Mouse (Mus musculus) adipocyte (in vitro differentiated cells): ENCODE measurements at regions not wholly inside any gene's neighbourhood (a gene's known extent, or its start where the extent isn't known, plus 50 kb on each side); places are given as distances from the start of the nearest gene placed in this dataset.

Source experiments
- DNase-seq: peaks from one replicate; pipeline ENCODE4 v3.0.0-alpha.2; 2016; ENCODE audit warnings: low spot score

DNA sequence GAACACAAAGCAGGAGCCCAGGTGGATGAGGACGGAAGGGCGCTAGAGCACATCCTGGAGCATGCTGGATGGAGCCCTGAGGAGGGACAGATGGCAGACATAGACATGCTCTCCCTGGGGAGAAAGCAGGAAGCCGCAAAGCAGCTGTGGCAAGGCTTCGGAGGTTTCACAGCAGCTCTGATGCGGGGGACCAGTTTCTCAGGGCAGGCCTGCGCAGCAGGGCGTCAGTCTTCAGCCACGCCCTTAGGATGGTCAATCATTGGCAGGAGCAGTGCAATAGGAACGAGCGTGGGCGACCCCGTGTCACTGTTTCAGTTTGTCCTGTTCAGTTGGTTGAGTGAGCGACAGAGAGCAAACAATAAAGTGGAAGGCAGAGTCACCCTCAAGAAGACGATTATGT, 343.8 kb upstream of the Gm10131 start:
- DNase-seq, result no peak

DNA sequence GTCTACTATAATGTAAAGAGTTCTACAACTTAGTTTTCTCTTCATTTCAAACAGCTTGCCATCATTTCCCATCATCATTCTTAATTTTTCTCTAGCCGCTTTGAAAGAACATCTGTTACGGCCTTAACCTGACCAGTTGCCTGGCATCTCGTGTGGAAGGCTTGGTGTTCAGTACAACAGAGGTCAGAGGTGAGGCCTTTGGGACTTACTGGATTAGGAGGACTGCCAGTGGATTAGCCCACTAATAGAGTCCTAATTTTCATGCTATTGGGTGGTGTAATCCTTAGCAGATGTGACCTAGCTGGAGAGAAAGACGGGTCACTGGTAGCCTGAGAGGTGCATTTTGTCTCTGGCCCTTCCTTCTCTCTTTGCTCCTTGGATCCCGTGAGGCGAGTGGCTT, 341.3 kb upstream of the Gm10131 start:
- no peak for DNase-seq

DNA sequence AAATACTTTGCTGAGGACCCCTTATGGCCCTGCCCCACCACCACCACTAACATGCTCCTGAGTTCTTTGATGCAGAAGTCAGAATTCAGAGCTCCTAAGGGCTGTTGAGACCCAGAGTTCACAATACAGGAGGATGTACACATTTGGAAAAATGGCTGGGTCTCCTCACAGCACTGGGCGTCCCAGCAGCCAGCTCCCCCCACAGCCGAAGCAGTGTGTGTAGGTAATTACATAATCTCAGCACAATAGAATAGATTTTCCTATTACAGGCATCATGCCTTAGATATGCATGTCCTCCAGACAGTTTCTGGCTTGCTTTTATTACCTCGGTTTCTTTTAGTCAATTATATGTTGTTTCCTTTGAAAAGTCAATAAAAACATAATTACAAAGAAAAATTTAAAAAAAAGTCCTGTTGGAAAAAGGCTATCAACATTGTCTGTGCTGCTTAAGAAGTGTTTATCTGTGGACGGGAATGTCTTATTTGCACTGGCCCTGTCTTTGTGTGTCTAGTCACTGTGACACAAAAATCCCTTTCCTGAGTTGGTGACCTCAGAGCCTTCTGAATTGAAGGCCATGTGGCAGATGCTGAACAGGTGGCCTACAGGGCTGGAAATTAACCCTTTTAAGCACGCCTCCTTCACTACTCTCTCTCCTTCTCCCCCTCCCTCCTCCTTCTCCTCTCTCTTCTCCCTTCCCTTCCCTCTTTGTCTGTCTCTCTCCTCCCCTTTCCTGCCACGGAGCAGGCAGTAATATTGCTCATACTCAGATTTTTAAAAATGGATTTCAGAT, 339.9 kb upstream of the Gm10131 start:
- DNase-seq, result no peak

DNA sequence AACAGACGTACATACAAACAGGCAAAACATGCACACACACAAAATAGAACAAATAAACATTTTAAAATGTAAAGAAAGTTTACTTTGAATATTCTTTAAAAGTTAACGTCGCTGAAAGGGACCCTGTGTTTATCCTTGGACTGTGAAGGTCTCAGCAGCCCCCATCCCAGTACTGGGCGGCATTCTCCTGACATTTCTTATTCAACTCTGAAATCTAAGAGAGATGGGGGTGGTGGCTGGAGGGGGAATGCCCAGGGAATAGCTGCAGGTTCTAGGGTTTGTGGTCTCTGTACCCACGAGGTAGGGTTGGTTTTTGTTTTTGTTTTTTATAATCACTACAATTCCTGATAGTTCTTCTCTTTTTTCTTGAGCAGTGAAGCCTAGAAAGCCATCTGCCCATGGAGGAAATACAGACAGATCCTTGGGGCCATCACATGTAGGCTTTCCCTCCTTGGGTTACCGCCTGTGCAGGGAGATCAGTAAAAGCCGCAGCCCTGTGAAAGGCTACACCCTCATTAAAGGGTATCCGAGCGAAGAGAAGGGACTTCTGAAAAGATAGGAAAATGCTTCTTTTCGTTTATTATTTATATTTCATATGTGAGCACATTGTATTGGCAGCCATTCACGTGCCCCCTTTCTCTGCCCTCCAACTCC, 338.0 kb upstream of the Gm10131 start:
- no peak for DNase-seq

DNA sequence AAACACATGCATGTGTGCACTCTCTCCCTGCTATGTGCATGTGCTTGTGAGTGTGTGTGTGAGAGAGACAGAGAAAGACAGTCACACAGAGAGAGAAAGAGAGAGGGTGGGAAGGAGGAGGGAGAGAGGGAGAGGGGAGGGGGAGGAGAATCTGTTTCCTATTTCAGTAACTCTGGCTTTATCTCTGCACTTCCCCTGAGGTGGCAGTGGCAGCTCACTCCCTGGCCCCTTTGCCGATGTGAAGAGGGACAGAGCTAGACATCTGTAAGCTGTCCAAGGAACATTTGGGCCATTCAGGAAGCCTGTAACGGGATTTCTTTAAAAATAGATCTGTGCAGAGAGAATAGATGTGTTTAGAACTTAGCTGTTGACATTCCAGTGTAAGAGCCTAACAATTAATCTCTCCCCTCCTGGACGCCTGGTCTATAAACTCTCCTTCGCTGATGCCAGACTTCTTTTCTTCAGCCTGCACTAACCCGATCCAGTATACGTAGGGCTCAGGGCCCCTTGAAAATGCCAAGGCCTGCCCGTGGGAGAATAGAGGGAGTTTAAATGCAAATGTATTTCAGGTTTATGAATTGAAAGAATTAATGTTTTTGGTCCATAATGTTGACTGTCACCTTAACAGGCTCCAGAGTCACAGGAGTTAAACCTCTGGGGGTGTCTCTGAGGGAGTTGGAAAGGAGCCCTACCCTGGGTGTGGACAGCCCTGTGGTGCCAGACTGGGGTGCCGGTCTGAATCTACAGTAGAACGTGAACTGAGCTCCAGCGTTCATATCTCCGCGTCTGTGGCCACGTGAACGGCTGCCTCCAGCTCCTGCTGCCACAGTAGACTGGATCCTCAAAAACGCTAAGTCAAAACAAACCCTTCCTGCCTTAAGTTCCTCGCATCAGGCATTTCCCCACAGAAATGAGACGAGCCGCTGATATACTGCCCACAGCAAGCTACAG, 336.6 kb upstream of the Gm10131 start:
- DNase-seq, result no peak

DNA sequence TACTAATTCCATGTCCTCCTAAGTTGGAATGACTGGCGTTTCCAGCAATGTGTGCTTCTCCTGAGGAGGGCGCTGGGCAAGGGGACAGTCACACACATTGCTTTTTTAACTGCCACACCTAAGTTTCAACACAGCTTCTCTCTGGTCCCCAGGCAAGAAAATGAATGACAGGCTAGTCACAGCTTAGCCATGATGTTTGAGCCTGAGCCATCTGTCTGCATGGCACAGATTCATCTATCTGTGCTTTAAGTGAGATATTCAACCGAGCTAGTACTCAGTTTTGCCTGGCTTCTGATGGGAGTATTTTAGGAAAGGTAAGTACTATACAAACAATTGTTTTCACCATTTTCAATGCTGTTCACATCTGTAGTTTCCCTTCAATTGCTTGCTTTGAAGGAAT, 331.2 kb upstream of the Gm10131 start:
- no peak for DNase-seq

DNA sequence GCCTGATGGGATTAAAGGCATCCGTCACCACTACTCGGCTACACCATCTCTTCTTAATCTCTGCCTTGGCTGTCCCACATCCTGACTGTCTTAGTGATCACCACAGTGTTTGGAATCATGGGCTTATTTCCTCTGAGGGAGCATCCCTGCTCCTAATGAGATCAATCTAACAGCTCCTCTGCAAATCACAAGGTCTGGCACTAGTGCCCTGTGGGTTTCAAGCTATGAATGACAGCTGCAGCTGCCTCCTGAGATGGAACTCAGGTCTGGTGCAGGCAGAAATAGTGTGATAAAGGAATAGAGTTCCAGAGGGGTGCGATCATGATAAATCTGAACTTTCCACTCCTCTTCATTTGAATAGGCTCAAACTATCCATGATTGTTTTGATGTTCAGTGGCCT, 330.2 kb upstream of the Gm10131 start:
- DNase-seq, result no peak

DNA sequence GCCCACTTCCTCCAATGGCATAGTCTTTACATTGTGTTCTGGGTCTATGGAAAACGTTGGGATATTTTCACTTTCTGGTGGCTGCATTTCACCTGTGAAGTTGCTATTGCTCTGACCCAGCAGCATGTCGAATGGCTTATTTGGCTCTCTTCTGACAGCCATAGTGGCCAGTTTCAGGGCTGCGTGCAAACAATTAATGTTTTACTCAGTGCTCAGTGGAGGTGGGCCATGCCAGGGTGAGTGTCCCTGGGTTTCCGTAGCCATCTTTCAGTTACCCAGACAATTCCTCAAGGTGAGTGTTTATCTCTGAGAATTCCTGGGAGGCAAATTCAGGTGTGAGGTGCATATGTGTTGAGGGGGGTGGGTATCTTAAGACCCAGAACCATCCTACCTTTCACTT, 329.2 kb upstream of the Gm10131 start:
- DNase-seq, result no peak

DNA sequence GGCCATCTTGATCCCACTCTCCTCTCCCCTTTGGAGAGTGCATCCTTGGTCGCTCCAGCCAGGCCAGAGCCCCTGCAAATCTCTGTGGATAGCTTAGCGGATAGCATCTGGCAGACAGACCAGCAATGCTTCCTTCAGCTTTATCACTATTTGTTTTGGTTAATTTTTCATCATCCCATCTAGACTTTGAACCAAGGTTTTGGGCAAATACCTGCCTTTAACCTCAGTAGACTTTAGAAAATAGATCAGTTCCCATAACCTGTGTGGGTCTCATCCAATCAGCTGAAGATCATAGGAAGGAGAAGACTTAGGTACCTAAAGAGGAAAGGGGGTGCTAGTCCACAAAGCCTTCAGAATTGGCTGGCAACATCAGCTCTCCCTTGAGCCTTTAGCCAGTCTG, 327.2 kb upstream of the Gm10131 start:
- no peak for DNase-seq

DNA sequence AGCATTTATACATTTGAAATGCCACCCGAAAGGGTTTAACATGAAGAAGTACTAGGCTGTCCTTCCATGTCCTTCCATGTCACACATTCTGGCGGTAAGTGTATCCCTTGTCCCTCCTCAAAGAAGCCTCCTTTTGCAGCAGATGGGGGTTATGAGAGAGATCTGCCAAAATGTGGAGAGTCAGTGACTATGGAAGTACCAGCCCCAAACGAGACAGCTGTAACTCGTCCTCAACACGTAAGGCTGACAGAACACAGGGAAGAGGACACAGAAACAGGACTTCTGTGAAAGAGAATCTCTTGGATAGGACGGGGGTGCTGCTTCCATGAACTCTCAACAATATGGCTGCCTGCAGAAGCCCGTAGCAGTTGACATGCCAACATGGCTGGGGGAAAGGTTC, 320.4 kb upstream of the Gm10131 start:
- DNase-seq, result no peak

DNA sequence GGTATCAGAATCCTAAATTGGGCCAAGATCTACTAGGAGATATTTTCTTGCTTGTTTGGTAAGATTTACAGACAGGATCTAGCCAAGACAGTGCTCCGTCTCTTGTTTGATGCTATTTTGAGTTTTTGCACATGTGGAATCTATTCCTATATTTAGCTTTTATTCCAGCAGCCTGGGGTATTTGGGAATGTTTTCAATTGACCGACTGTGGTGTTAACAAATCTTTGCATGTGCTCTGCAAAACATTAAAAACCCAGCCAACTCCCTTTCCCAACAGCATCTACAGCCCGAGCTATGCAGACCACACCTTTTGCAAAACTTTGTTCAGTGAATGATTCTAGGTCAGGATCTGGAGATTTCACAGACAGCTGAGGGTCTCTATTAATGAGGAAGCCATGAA, 317.7 kb upstream of the Gm10131 start:
- DNase-seq, result no peak

DNA sequence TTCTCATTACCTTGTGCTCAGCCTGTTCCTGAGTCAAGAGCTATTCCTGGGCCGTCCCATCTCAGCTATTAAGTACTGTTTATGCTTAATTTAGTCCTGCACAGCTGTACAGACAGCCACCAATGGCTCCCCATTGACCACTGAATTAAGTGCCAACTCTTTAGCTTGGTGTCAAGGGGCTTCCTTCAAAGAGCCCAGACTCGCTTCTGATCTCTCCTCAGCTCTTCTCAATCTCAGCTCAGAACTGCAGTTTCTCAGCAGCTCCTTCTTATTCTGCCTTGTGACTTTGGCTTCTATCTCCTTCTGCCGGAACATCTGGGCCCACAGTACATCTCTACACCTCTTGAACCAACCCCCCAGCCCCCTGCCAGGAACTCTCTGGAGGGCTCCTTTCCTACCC, 290.0 kb upstream of the Gm10131 start:
- no peak for DNase-seq

DNA sequence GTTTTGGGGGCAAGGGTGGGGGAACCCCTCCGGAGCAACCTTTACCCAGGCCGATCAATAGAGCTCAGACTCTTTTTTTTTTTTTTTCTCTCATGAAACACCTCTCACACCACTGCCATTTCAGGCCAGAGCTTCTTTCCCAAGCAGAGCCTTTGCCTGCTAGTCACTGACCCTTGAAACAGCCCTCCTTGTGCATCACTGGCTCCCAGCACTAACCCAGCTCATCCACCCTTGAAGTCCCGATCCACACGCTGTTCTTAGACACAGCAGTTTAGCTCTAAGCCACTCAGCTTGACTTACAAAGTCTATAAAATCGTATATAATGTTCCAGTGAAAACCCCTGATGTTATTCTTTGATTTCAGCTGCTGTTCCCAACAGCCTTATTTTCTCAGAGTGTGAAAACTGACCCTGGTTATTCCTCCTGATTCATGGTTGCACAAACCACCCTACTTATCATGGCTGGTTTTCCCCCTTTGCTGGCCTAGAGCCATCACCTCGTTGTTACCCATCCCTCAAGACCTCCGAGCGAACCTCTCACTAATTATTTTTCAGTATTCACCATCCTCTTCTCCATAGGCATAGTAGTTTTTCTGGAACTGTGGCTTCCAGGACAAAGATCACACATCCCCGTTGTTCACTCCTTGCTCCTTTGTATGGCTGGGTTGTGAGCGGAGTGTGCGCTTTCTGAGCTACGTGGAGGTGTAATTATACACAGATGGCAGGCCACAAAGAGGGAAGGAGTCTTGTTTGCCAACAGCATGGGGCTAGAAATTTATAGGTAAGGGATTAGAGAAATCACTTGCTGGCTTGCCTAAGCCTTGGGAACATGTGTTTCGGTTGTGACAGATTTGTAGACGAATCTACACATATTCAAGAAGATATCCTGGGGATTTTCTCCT, 287.6 kb upstream of the Gm10131 start:
- no peak for DNase-seq

DNA sequence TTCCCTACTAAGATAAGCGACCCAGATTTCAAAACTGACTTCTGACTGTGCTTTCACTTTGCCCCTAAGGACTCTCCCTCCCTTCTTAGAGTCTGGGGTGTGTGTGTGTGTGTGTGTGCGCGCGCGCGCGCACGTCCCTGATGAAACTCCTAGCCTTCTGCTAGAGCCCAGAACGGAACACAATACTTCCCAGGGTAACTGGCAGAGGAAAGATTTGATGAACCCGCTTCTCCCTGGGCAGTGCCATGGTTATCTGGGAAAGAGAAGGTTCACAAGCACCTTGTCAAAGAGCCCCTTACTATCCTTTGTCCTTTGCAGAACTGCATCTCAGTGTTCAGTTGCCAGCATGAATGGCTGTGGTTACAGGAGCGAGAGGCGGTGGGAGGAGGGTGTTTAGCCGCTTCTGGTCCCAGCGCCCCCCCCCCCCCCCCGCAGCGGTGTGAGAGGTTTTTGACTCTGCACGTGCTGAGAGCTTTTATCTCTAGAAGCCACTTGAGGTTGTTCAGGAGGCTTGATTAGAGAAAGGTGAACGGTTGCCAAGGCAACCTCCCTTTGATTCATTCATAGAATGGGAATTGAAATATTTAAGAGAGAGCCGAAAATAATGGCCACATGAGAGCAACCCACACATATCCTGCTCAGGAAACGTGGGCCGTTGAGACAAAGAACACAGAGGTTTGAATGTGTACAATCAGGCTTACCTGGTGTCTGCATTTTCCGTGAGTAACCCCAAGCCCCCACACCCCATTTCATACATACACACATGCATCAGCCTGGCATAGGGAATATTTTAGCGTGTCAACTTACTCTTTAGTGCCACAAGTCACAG, 286.3 kb upstream of the Gm10131 start:
- DNase-seq, result no peak

DNA sequence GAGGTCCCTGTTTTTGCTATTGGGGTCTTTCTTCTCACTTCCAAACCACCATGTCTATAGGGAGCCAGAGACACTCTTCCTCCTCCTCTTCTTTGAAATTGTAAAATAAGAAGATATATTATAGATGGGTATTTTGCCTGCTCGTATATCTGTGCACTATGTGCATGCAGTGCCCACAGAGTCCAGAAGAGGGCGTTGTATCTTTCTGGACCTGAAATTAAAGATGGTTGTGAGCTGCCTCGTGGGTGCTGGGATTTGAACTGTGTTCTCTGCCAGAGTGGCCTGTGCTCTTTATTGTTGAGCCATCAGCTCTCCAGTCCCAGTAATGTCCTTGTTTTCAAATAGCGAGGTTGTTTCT, 285.7 kb upstream of the Gm10131 start:
- no peak for DNase-seq

DNA sequence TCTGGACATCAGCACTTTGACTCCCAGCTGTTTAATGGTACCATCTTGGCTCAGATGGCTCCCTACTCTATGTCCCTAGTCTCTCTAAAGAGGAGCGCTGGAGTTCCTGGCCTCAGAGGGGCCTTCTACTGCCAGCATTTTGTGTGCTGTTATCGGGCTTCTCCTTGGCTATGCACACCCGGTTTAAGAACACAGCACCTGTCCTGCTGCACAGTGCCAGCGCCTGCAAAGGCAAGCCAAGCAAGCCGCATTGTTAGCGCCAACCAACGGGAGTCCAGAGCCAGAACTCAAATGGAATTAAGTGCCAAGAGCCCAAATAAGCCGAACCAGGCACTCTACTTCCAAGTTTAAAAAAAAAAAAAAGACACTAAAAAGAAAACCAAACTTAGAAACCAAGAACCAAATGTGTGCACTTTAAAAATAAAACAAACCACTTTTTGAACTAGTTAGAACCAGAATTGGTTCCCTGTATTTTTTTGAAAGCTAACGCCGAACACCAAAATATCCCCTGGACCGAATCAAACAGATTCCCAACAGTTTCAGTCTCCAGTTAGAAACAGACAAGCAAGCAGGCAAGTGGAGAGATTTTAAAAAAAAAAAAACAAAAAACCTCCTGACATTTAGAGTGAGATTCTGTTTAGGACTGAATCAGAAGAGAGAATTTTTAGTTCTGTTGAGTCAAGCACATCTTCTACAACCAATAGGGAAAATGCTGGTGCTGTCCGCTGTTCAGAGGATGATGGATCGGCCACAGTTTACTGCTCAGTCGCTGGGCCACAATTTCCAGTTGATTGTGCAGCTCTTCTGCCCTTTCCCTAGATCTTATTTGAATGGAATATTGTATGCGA, 281.7 kb upstream of the Gm10131 start:
- DNase-seq, result no peak

DNA sequence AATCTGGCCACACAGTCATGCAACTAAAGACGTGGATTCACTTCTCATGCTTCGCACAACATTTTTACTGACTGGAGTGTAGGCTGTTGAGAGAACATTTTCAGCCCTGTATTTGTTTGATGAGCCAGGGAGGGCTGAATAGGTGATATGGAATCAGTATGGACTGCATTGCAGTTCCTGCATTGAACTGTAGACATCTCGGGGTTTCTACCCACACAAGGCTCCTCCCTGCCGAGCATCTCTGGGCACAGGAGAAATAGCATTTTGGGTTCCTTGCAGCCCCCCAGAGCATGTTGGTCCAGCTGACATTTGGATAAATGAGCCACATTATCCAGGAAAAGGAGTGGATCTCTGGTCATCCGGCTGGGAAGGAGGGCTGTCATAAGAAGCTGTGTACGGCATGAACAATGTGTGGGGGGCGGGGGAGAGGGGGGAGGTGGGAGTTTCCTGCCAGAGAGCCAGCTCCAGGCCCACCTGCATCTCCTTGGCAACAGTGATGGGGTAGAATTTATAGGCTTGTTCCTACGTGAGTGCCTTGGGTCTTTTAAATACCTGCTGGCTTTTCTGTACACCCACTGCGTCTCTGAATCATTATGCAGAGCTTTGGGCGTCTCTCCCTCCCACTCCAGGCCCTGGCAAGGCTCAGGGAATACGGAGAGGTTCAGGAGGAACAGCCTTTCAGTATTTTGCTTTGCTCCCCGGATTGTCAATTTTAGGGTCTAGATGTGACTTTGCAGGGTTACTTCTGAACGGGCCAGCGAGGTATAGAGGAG, 280.9 kb upstream of the Gm10131 start:
- DNase-seq, result no peak

DNA sequence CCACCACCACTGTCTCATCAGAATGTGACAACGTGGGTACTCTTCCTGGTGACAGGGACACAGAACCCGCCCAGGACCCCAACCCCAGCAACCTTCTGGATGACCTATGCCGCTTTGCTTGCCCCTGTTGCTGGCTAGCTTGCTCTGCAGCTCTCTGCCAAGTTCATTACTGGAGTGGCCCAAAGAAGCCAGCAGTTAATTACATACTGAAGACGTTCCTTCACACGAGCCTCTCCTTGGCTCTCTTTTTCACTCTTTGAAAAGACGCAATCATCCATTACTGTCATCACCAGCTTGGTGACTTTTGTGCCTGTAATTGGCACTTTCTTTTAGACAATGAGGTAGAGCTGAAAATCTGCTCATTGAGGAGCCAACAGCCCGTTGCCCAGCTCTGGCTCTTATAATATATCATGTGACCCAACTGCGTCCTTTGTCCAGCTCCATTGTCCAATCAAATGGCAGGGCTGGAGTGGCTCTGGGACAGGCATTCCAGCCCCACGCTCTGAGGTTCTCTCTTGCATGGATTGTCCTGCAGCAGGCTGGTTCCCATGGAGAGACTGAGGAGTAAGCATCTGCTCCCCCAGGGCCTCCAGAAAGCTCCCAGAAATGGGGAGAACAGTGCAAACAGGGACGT, 274.4 kb upstream of the Gm10131 start:
- DNase-seq, result no peak

DNA sequence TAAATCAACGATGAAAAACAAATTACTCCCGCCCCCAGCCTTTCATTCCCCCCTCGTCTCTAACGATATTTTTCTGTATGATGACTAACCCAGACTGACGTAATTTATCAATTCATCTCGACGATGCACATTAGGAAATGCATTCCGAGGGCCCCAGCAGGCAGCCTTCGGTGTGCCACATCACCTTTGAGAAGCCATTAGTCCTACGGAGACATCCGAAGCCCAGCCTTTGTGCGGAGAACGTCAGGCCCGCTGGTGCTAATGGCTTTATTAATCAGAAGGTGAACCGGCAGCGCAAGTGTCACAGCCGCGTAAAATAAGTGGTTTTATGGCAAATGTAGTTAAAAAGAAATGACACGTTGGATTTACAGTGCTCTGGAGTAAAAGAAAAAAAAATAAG, 269.1 kb upstream of the Gm10131 start:
- DNase-seq, result no peak
